Mouse (Mus musculus) heart, adult 8-10 months (tissue): ENCODE results near the gene Utp6. TPM values are rescaled to one million over a fixed set of nuclear protein-coding genes. Genes with fewer than 3 reads are reported as not detected.

Experiments
- DNase-seq: peaks from one replicate; pipeline ENCODE4 v3.0.0; 2022; ENCODE audit warnings: low spot score
- total RNA-seq, 4 experiments: library from RNA; stranded (reverse); gene quantifications; 2 replicates each; pipeline ENCODE4 v1.2.4; 2022

Utp6 gene
- total RNA-seq, 4 experiments from 2014 or later = 25.0 to 28.1 (median 27.3) TPM

- DNase-seq = no peak
Measured at GRCm38 (mm10) chr11:79884784-79885183, 77.4 kb downstream of the Utp6 start.

Other genes with a start within 250 kb of the Utp6 start
- 10 to 100 TPM; 22.9 to 28.9 (median 25.0) TPM for gene Suz12, start 30.7 kb upstream of the Utp6 start, total RNA-seq
- 10 to 100 TPM in 2 of 4 experiments, 1 to 10 TPM in 2; 9.0 to 14.9 (median 12.1) TPM for gene Crlf3, start 118.6 kb upstream of the Utp6 start, total RNA-seq
- gene Atad5, start 127.0 kb upstream of the Utp6 start, total RNA-seq = under 1 TPM; 0.55 to 0.97 (median 0.69) TPM
- gene Tefm, start 179.8 kb upstream of the Utp6 start, total RNA-seq = 10 to 100 TPM; 30.1 to 36.3 (median 33.2) TPM
- 10 to 100 TPM in 2 of 4 experiments, 1 to 10 TPM in 2; 8.3 to 12.5 (median 9.9) TPM for gene Adap2, start 191.7 kb upstream of the Utp6 start, total RNA-seq
- gene Rnf135, start 221.5 kb upstream of the Utp6 start, total RNA-seq = 1 to 10 TPM; 5.8 to 6.0 (median 5.9) TPM
- 10 to 100 TPM; 52.5 to 66.9 (median 60.3) TPM for gene Rhot1, start 246.6 kb upstream of the Utp6 start, total RNA-seq